Mouse (Mus musculus) CD8-positive naive resting alpha-beta T cell, adult 2 months (primary cell): ENCODE results near the gene Birc7.

Experiments
- DNase-seq, 2 experiments: peaks; one replicate each; pipeline ENCODE4 v3.0.0; 2022; ENCODE audit warnings: low read depth in 2 of 2, low spot score in 2 of 2

Gene Birc7

GRCm38 (mm10) chr2:180904435-180905208 is 24.2 kb upstream of the Birc7 start:
- DNase-seq: no peak

- no peak for DNase-seq
Measured at GRCm38 (mm10) chr2:180905556-180906221, 23.1 kb upstream of the Birc7 start.

GRCm38 (mm10) chr2:180910928-180911327 is 17.9 kb upstream of the Birc7 start:
- no peak for DNase-seq

GRCm38 (mm10) chr2:180915886-180916433 is 12.9 kb upstream of the Birc7 start:
- no peak for DNase-seq

- DNase-seq: peak; percentile 3 to 6
Measured at GRCm38 (mm10) chr2:180919913-180920809, 8.7 kb upstream of the Birc7 start.

GRCm38 (mm10) chr2:180920810-180921400 is 7.9 kb upstream of the Birc7 start, which contains the start of gene Ythdf1:
Gene Ythdf1, minus strand, starts transcription at chr2:180920949.
- peak; percentile 99 for DNase-seq

- no peak for DNase-seq
Measured at GRCm38 (mm10) chr2:180922739-180923138, 6.1 kb upstream of the Birc7 start.

- peak; percentile 58 to 60 for DNase-seq
Measured at GRCm38 (mm10) chr2:180925176-180925575, 3.6 kb upstream of the Birc7 start.

- DNase-seq: no peak
Measured at GRCm38 (mm10) chr2:180932418-180932817, 3.6 kb downstream of the Birc7 start.

GRCm38 (mm10) chr2:180940187-180940586 is 11.4 kb downstream of the Birc7 start:
- no peak for DNase-seq

- no peak for DNase-seq
Measured at GRCm38 (mm10) chr2:180941869-180942268, 13.0 kb downstream of the Birc7 start.

GRCm38 (mm10) chr2:180949947-180950346 is 21.1 kb downstream of the Birc7 start:
- DNase-seq: no peak

- no peak for DNase-seq
Measured at GRCm38 (mm10) chr2:180952731-180953171, 23.9 kb downstream of the Birc7 start.

- DNase-seq: no peak
Measured at GRCm38 (mm10) chr2:180953638-180954037, 24.8 kb downstream of the Birc7 start.

GRCm38 (mm10) chr2:180954061-180955047 is 25.5 kb downstream of the Birc7 start, which contains the start of gene Nkain4:
Gene Nkain4, minus strand, starts transcription at chr2:180954699.
- DNase-seq: no peak

- no peak for DNase-seq
Measured at GRCm38 (mm10) chr2:180959605-180960004, 30.8 kb downstream of the Birc7 start.

- DNase-seq: no peak
Measured at GRCm38 (mm10) chr2:180960187-180960586, 31.4 kb downstream of the Birc7 start.

GRCm38 (mm10) chr2:180962616-180963308 is 33.9 kb downstream of the Birc7 start:
- DNase-seq: no peak

- DNase-seq: peak; percentile 59 to 73
Measured at GRCm38 (mm10) chr2:180963956-180964355, 35.1 kb downstream of the Birc7 start.
